Mouse (Mus musculus): ENCODE data around the gene Pfkfb1. TPM values are rescaled to one million over a fixed set of nuclear protein-coding genes. Genes with fewer than 3 reads are reported as not detected.
A peak's percentile ranks its signal among the peaks of the same experiment; 100 is the strongest.

Pfkfb1 gene
- polyA plus RNA-seq (2012; rRNA removed) (7.4 and 7.7 TPM in 2 replicates), polyA plus RNA-seq (2014; fragmentation: Nextera tagmentation; extraction: Ambion mirVana) (4.5 and 5.5 TPM in 2 replicates)

- peak; percentile 84 for DNase-seq (ENCODE audit: low spot score)
- 21% methylated on average over 32 of the region's 35 CpGs for WGBS
- ATAC-seq (ENCODE audit: low FRiP score, low read depth) = peak; percentile 96
Observed at GRCm38 (mm10) chrX:150588023-150588764, at the start of gene Pfkfb1. Gene Pfkfb1, plus strand, starts transcription at chrX:150588229.

GRCm38 (mm10) chrX:150540111-150540510 lies 47.9 kb upstream of the Pfkfb1 start:
- Histone ChIP-seq H3K36me3 (ENCODE audit: control insufficient read depth, insufficient read depth, low read length) (no peaks in the 10 kb centered on the region), H3K4me2 (replicated peaks; ENCODE audit: low read depth, low read length, severe bottlenecking) (no peak overlapping the region), H3K9me3 (ENCODE audit: control insufficient read depth, low read length) (no peaks in the 10 kb centered on the region), H3K4me3 (replicated peaks; ENCODE audit: low read length) (no peak overlapping the region), H3K4me1 (ENCODE audit: control insufficient read depth, insufficient read depth, low read length) (no peaks in the 10 kb centered on the region), H3K27me3 (ENCODE audit: control insufficient read depth, insufficient read depth, low read length) (no peaks in the 10 kb centered on the region), H3K9ac (ENCODE audit: low read depth, low read length, severe bottlenecking) (no peak overlapping the region), H3K27ac (replicated peaks; ENCODE audit: low read depth, low read length) (no peak overlapping the region)
- ATAC-seq (ENCODE audit: low FRiP score, low read depth) = no peak
- DNase-seq (ENCODE audit: low spot score) = no peak
- TF ChIP-seq POLR2A (IDR thresholded peaks at IDR 0.05; ENCODE audit: borderline replicate concordance, extremely low read depth, insufficient read depth, insufficient read length) = no peak
- WGBS = 93% methylated on average over 2 of the region's 2 CpGs

More at GRCm38 (mm10) chrX:150588023-150588764, at the start of gene Pfkfb1:
- Histone ChIP-seq H3K9me3 (ENCODE audit: control insufficient read depth, low read length) (no peaks in the 10 kb centered on the region), H3K27me3 (ENCODE audit: control insufficient read depth, insufficient read depth, low read length) (no peaks in the 10 kb centered on the region), H3K4me3 (replicated peaks; ENCODE audit: low read length) (peak within 1 kb of the TSS; percentile 54), H3K4me2 (replicated peaks; ENCODE audit: low read depth, low read length, severe bottlenecking) (peak within 1 kb of the TSS; percentile 57), H3K36me3 (ENCODE audit: control insufficient read depth, insufficient read depth, low read length) (peaks cover 10% of the 10 kb centered on the region), H3K4me1 (ENCODE audit: control insufficient read depth, insufficient read depth, low read length) (no peaks in the 10 kb centered on the region), H3K9ac (ENCODE audit: low read depth, low read length, severe bottlenecking) (peak within 1 kb of the TSS; percentile 70), H3K27ac (replicated peaks; ENCODE audit: low read depth, low read length) (peak within 1 kb of the TSS; percentile 74)
- TF ChIP-seq POLR2A (IDR thresholded peaks at IDR 0.05; ENCODE audit: borderline replicate concordance, extremely low read depth, insufficient read depth, insufficient read length) = 0 out of 2 replicates have a peak, but pooled peaks have one; percentile 22

- H3K27ac ChIP-seq (replicated peaks; ENCODE audit: low read depth, low read length) = no peak overlapping the region
- H3K36me3 ChIP-seq (ENCODE audit: control insufficient read depth, insufficient read depth, low read length) = no peaks in the 10 kb centered on the region
- no peaks in the 10 kb centered on the region for H3K9me3 ChIP-seq (ENCODE audit: control insufficient read depth, low read length)
- no peak for TF ChIP-seq POLR2A (IDR thresholded peaks at IDR 0.05; ENCODE audit: borderline replicate concordance, extremely low read depth, insufficient read depth, insufficient read length)
- DNase-seq (ENCODE audit: low spot score) (no peak), ATAC-seq (ENCODE audit: low FRiP score, low read depth) (no peak)
- no peak overlapping the region for H3K4me2 ChIP-seq (replicated peaks; ENCODE audit: low read depth, low read length, severe bottlenecking)
- H3K4me1 ChIP-seq (ENCODE audit: control insufficient read depth, insufficient read depth, low read length) = no peaks in the 10 kb centered on the region
- no peak overlapping the region for H3K4me3 ChIP-seq (replicated peaks; ENCODE audit: low read length)
- no peaks in the 10 kb centered on the region for H3K27me3 ChIP-seq (ENCODE audit: control insufficient read depth, insufficient read depth, low read length)
- no peak overlapping the region for H3K9ac ChIP-seq (ENCODE audit: low read depth, low read length, severe bottlenecking)
Observed at GRCm38 (mm10) chrX:150541684-150542083, 46.3 kb upstream of the Pfkfb1 start.

GRCm38 (mm10) chrX:150547239-150547638 lies 40.8 kb upstream of the Pfkfb1 start, which contains the start of gene Alas2:
Gene Alas2, plus strand, starts transcription at chrX:150547375.
- H3K27me3 ChIP-seq (ENCODE audit: control insufficient read depth, insufficient read depth, low read length) = no peaks in the 10 kb centered on the region
- DNase-seq (ENCODE audit: low spot score) = no peak
- no peaks in the 10 kb centered on the region for H3K4me1 ChIP-seq (ENCODE audit: control insufficient read depth, insufficient read depth, low read length)
- H3K9me3 ChIP-seq (ENCODE audit: control insufficient read depth, low read length) = no peaks in the 10 kb centered on the region
- ATAC-seq (ENCODE audit: low FRiP score, low read depth) = no peak
- no peak within 1 kb of the TSS for H3K4me3 ChIP-seq (replicated peaks; ENCODE audit: low read length)
- no peak within 1 kb of the TSS for H3K9ac ChIP-seq (ENCODE audit: low read depth, low read length, severe bottlenecking)
- TF ChIP-seq POLR2A (IDR thresholded peaks at IDR 0.05; ENCODE audit: borderline replicate concordance, extremely low read depth, insufficient read depth, insufficient read length) = no peak
- no peak within 1 kb of the TSS for H3K4me2 ChIP-seq (replicated peaks; ENCODE audit: low read depth, low read length, severe bottlenecking)
- H3K27ac ChIP-seq (replicated peaks; ENCODE audit: low read depth, low read length) = no peak within 1 kb of the TSS
- peaks cover 11% of the 10 kb centered on the region for H3K36me3 ChIP-seq (ENCODE audit: control insufficient read depth, insufficient read depth, low read length)
- 47% methylated on average over 3 of the region's 5 CpGs for WGBS

GRCm38 (mm10) chrX:150549639-150550038 lies 38.4 kb upstream of the Pfkfb1 start:
- WGBS = 98% methylated on average over 3 of the region's 3 CpGs

More at GRCm38 (mm10) chrX:150549639-150550038, 38.4 kb upstream of the Pfkfb1 start:
- Histone ChIP-seq H3K27ac (replicated peaks; ENCODE audit: low read depth, low read length) (no peak overlapping the region), H3K4me2 (replicated peaks; ENCODE audit: low read depth, low read length, severe bottlenecking) (no peak overlapping the region), H3K36me3 (ENCODE audit: control insufficient read depth, insufficient read depth, low read length) (peaks cover 16% of the 10 kb centered on the region), H3K9ac (ENCODE audit: low read depth, low read length, severe bottlenecking) (no peak overlapping the region), H3K27me3 (ENCODE audit: control insufficient read depth, insufficient read depth, low read length) (no peaks in the 10 kb centered on the region), H3K9me3 (ENCODE audit: control insufficient read depth, low read length) (no peaks in the 10 kb centered on the region), H3K4me1 (ENCODE audit: control insufficient read depth, insufficient read depth, low read length) (no peaks in the 10 kb centered on the region), H3K4me3 (replicated peaks; ENCODE audit: low read length) (no peak overlapping the region)
- no peak for TF ChIP-seq POLR2A (IDR thresholded peaks at IDR 0.05; ENCODE audit: borderline replicate concordance, extremely low read depth, insufficient read depth, insufficient read length)
- ATAC-seq (ENCODE audit: low FRiP score, low read depth) (no peak), DNase-seq (ENCODE audit: low spot score) (no peak)

Data from limb, embryonic 14.5 days (tissue).